Mouse (Mus musculus): ENCODE data around the gene Gm28043.
A peak's percentile ranks its signal among the peaks of the same experiment; 100 is the strongest.
"Not testable (repeated sequence)": the region's sequence is repeated elsewhere in the genome, so short reads cannot be mapped to it uniquely, and the experiment has no call there.

Gene Gm28043

DNA sequence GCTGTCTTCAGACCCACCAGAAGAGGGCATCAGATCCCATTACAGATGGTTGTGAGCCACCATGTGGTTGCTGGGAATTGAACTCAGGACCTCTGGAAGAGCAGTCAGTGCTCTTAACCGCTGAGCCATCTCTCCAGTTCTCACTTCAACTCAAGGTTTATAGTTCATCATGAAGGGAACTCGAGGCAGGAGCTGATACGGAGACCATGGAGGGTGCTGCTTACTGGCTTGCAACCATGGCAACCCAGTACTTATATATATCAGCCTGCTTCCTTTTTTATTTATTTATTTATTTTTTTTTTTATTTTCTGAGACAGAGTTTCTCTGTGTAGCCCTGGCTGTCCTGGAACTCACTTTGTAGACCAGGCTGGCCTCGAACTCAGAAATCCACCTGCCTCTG, 99.1 kb downstream of the Gm28043 start:
- not testable (repeated sequence) for DNase-seq

DNA sequence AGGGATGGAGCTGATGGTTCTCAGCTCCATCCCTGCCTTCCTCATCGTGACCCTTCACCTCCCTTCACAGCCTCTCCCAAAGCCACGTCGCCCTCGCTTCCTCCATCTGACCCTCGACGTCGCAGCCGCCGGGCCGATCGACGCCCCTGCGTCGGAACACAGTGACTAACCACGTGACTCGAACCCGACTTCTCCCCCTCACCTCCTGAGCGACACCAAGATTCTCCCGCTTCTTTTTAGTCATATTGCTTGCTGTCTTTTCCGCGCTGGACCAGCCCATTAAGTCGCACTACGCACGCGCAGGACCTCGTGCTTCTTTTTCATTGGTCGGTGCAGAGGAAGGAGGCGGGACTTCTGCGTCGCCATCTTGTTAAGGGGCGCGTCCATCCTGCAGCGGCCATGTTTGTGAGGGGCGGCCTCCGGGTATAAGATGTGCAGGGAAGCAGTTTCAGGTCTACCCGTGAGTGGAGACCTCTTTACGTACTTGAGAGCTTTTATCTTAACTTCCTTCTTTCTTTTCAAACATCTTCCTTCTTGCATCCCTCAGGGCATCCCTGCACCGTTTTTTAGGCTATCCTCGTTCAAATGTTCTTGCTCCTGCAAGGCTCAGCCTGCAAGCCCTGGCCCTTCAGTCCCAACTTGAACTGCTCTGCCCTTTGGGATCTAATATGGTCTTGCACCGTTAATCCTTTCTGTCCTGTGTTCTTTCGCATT, 102.2 kb downstream of the Gm28043 start, which contains the start of gene Ccdc167:
Ccdc167 (minus strand) TSS at position 313 of the 714 bp plus-strand sequence.
- DNase-seq = peak; percentile 98

DNA sequence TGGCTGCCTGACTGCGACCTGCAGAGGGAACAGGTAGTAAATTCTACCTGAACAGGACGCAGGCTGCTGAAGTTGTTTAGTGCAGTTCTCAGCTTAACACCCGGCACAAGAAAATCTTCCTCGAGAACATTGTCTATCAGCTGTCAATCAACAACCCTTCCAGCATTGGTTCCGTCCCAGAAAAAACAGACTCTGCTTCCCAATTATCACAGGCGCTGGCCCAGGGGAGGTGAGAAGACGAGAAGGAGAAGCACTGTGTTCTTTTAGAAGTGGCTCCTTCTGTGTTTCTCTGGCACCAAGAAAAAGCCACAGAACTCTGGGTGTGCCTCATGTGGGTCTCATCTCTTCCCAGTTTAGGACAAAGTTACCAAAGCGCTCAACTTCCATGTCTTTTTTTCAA, 104.0 kb downstream of the Gm28043 start:
- no peak for DNase-seq

DNA sequence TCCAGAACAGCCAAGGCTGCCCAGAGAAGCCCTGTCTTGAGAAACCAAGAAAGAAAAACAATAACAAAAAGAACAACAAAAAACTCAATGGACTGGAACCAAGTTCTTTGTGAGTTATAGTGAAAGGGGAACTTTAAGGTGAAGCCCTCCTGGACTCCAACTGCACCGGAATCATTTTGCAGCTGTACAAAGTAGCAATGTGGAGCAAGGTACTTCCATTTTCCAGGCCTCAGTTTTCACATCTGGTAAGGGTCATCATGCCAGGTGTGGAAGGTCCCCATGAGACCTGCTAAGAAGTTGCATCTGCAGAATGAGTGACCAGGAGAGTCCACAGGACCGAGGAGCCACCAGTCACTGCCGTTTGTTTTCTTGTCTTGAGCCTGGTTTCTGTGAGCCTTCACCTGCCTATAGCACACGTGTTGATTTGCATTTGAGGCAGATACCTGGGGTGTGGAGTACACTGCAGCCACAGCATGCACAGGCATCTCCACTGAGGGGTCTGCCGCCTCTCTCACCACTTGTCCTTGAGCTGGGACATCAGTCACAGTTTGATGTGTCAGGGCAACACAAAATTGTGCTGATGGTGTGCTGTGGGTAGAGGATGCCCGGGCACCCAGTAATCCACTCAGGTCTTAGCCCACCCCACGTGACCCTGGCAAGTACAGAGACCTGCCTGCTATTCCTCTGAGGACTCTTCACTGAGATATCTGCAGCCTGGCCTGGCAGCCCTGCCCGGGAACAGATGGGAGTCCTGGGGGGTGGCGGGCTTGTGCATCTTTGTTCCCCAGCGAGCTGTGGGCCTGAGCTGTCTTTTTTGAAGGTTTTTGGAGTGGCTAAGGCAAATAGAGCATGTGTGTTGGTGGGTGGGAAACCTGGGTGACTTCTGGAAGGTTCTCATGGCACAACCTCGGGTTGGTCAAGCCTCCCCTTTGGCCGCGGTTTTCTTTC, 105.2 kb downstream of the Gm28043 start:
- no peak for DNase-seq

DNA sequence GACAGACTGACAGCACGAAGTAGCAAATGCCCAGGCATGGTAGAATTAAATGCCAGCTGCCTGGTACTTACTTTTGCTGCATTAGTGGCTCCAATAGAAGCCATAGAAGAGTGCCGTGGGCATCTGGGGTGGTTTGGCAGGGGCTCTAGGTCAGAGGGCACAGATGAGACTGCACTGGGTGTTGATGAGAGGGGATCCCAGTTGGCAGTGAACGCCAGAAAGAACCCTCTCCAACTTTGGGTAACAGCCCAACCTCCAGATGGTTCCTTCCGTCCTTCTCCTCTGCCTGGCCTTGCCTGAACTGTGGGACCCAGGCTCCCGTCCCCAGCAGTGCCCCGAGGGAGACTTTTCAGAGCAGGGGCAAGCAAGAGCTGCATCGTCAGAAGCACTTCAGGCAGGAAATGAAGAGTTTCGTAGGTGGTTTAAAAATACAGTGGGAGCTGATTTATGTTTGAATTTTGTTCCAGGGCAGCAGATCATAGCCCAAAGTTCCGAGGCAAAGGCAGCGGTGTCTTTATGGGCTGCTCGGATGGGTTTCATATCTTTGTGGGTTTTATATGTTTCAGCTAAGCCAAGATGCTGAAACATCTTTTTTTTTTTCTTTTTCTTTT, 106.2 kb downstream of the Gm28043 start:
- no peak for DNase-seq

DNA sequence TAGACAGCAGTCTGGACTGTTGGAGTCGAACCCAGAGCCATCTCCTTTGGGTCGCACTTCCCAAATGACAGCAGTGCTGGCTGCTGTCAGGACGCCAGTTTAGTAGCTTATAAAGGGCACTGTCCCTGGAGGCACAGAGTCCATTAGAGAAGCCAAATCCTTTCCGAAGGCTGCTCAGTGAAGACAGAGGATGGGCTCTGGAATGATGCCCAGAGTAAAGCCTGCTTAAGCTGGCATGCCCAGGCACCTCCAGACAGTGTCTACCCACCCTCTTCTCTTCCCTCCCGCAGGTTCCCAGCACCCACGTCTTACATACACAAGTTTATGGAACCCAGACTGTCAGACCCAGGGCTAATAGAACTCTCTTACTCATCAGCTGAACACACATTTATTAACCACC, 109.9 kb downstream of the Gm28043 start:
- no peak for DNase-seq

DNA sequence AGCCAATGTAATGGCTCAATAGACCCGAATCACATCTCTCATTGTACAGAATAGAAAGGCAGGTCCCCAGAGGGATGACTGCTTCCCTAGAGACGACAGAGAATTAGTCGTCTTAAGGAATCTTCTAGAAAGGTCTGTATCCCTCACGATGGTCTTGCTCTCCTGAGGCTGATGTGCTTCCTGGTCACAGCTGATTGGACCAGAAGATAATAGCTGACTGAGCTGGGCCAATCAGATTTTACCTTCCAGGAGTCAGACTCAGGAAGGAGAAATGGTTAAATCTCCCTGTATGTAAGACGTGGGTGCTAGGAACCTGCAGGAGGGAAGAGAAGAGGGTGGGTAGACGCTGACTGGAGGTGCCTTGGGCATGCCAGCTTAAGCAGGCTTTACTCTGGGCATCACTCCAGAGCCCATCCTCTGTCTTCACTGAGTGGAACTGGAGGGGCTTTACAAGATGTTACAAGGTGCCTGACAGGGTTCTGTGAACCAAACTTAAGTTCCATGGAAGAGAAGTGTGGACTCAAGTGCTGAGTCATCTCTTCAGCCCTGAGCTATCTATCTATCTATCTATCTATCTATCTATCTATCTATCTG, 110.4 kb downstream of the Gm28043 start:
- no peak for DNase-seq

DNA sequence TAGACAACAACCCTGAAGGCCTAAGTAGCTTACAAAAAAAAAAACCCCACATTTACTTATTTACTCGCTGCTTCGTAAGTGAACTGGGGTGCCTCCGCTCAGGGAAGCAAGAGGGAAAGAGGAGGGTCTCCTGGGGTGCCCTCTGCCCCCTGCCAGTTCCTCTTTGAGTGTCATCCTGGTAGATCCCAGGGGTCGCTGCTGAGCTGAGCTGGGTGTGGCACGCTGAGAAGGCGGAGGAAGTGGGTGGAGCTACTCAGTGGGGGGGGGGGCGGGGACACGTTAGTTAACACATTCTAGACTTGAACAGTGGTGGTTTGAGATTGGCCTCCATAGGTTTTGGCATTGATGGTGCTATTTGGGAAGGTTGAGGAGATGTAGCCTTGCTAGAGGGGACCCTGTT, 113.4 kb downstream of the Gm28043 start:
- no peak for DNase-seq

DNA sequence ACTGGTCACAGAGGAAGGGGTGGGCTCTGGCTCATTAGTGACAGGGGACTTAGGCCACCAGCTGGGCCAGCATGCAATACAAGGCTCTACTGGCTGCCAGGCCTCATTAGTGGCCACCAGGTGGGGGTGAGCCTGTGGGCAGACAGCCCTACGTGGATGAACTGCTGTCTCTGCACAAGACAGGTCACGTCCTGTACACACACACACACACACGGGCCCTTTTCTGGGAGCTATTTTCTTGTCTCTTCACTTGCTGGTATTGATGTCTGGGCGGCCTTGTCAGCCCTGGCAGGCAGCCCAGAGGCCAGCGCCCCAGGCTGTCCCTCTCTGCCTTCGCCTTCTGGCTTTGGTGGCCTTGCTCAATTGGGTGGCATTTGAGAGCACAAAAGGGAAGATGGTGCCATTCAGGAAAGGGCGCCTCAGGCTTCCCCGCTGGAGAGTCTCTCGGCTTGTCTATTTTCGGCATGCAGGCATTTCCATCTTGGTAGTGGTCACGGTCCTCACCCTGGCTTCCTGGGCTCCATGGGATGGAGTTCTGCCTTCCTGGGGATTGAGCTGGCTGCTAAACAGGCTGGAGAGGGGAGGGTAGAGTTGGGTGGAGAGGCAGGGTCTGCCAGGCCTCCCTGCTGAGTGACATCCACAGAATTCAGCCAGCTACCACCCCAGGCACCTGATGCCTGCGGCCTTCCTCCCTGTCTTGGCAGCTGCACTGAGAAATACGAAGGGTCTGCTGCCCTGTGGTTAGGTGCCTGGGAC, 116.0 kb downstream of the Gm28043 start:
- DNase-seq = no peak

DNA sequence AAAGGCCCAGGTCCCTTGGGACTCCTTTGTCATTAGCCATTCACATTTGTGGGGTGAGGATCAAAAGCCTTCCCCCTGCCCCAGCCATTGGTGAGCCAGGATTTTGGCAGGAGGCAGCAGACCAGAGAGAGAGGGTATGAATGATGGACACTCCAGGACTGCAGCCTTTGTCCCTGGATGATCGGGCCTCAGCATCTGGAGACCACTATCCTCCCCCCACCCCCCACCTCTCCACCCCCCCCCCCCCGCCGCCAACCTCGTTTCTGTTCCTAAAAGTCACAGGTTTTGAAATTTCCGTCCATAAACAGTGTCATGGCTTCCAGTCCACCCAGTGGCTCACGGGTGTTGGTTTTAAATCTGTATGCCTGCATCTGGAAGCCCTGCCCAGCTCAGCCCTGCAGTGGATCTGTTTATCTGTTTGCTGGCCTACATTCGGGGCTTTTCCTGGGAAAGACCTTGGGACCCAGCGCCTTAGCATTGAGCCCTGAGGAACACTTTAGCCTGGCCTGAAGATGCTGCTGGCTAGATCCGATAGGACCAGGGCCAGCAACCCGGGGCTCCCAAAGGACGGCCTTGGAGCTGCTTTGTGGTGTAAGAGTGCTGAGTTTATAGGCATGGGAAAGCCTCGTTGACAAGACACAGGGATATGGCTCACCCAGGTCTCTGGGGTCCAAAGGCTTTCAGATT, 116.7 kb downstream of the Gm28043 start:
- DNase-seq = no peak

DNA sequence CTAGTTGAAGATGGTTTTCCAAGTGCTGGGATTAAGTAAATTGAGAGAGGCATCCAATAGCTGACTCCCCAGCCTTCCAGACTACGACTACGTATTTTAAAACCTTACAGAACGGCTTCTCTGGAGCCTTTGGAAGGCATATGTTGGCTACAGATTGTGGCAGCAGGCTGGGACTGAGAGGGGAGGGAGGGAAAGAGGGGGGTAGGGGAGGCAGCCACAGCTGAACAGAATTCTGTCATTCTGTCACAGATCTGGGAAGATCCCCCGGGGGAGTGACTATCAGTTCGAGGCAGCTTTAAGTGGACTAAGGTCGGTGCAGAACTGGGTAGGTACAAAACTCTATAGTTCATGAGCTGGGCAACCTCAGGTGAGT, 117.3 kb downstream of the Gm28043 start:
- no peak for DNase-seq

DNA sequence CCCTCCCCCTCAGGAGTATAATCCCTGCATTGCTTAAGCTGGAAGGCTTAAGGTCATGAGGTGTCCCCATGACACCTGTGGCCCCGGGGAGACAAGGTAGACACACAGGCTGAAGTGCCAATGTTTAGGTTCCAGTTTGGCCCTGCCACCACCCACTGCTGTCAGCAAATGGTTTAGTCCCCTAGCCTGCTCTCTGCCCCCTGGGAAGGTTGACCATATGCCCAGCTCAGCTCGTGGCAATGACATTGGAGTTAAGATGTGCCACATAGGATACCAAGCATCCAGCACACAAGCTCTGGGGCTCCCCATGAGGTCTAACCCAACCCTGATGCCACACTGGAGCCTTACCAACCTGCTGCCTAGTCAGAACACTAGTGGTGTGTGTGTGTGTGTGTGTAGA, 117.8 kb downstream of the Gm28043 start:
- no peak for DNase-seq

DNA sequence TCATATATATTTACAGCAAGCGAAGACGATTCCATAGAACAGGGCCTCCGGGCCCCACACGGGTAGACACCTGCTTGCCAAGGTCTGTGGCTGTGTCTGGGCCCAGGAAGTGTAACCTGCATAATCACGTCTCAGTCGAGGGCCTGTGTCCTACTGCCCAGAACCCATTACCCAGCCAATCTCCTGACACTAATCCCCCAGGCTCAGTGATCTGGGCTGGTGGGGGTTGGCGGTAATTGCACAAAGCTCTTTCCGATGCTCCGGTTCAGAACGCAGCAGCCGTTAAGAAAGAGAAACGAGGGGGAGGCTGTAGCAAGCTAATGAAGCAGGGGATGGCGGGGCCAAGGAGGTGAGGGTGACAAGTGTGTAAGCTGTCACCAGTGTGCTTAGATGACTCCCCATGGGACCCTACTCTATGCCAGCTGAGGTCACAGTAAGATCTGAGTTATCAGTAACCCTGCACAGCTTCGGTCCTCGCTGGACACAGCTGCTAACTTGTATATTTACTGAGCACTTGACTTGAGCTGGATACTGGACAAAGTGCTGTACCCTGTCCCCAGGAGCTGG, 121.9 kb downstream of the Gm28043 start:
- no peak for DNase-seq

DNA sequence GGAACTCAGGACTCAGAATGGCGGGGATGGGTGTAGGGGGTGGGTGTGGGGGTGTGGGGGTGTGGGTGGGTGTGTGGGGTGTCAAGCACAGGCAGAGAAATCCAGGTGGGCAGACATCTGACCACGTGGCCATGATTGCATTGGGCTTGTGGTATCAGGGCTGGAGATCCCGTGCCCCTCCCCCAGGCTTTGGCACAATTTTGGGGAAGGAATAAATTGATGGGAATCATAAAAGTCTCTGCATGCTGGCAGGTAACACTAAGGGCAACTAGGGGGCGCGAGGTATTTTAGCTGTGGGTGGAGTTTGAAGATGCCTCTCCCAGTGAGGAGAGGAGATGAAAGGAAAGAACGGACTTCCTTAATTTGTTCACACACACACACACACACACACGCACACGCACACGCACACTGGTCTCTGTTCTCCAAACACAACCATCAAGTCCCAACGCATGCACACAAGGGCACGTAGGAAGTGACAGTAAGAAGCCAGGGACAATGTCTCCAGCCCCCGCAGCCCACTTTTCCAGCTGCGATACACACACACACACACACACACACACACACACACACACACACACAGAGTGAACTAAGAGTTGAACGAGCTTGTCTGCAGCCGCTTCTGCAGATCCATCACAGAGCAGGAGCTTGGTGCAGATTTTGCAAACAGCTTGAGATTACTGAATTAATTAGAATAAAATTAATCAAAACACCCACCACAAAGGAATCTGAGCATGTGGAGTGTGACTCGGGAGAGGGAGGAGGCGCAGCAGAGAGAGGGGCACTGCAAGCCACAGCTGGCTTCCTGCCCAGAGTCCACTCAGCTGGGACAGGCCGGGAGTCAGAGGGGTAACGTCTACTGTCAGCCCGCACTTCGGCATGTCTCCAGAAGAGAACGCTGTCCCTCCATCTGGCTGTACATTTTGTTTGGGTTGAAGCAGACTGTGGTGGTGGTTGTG, 123.5 kb downstream of the Gm28043 start:
- DNase-seq = peak; percentile 23

DNA sequence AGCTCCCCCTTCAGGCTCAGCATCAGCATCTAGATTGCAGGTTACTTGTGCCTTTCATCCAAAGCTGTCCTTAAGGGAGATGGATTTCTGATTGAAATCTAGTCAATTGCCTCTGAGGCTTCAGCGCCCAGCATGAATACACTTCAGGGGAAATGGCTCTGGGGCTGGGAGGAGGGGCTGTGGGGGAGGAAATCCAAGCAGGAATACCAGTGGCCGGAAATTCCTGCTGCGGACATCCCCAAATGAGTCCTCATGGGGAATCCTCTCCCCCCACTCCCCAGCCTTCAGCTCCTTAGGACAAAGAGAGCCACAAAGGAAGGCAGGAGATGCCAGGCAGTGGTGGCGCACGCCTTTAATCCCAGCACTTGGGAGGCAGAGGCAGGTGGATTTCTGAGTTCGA, 132.8 kb downstream of the Gm28043 start:
- DNase-seq = no peak
